Mouse (Mus musculus): ENCODE results near the gene Sipa1l2. TPM values are rescaled to one million over a fixed set of nuclear protein-coding genes. Genes with fewer than 3 reads are reported as not detected.

Gene Sipa1l2
- polyA plus RNA-seq, 1 experiment = 19.6 TPM

- Histone ChIP-seq H3K27me3 (ENCODE audit: control insufficient read depth, insufficient read depth, low read length) (no peaks in the 10 kb centered on the region), H3K4me3 (ENCODE audit: control insufficient read depth, low read depth, low read length) (no peak overlapping the region), H3K4me1 (ENCODE audit: control insufficient read depth, insufficient read depth, low read length) (peaks cover 3% of the 10 kb centered on the region; the same call in 1 of the 2 replicates), H3K27ac (ENCODE audit: control insufficient read depth, insufficient read depth, low read depth, low read length) (no peak overlapping the region), H3K36me3 (ENCODE audit: control insufficient read depth, insufficient read depth, low read length) (no peaks in the 10 kb centered on the region)
- TF ChIP-seq POLR2A (IDR thresholded peaks at IDR 0.05; ENCODE audit: control insufficient read depth, low read depth, low read length) (no peak), CTCF (IDR thresholded peaks at IDR 0.05; ENCODE audit: control insufficient read depth, insufficient read depth, insufficient replicate concordance, low read depth, low read length) (no peak)
These were observed 37.4 kb downstream of the Sipa1l2 start for GRCm38 (mm10) chr8:125532177-125532576.

- TF ChIP-seq CTCF (IDR thresholded peaks at IDR 0.05; ENCODE audit: control insufficient read depth, insufficient read depth, insufficient replicate concordance, low read depth, low read length) = no peak
- no peak for TF ChIP-seq POLR2A (IDR thresholded peaks at IDR 0.05; ENCODE audit: control insufficient read depth, low read depth, low read length)
- H3K4me1 ChIP-seq (ENCODE audit: control insufficient read depth, insufficient read depth, low read length) = peaks cover 3% of the 10 kb centered on the region; the same call in 1 of the 2 replicates
- H3K27ac ChIP-seq (ENCODE audit: control insufficient read depth, insufficient read depth, low read depth, low read length) = no peak overlapping the region
- no peak overlapping the region for H3K4me3 ChIP-seq (ENCODE audit: control insufficient read depth, low read depth, low read length)
- no peaks in the 10 kb centered on the region for H3K36me3 ChIP-seq (ENCODE audit: control insufficient read depth, insufficient read depth, low read length)
- H3K27me3 ChIP-seq (ENCODE audit: control insufficient read depth, insufficient read depth, low read length) = no peaks in the 10 kb centered on the region
These were observed 38.0 kb downstream of the Sipa1l2 start for GRCm38 (mm10) chr8:125531640-125532039.

- TF ChIP-seq POLR2A (IDR thresholded peaks at IDR 0.05; ENCODE audit: control insufficient read depth, low read depth, low read length) (no peak), CTCF (IDR thresholded peaks at IDR 0.05; ENCODE audit: control insufficient read depth, insufficient read depth, insufficient replicate concordance, low read depth, low read length) (no peak)
These were observed 38.5 kb downstream of the Sipa1l2 start for GRCm38 (mm10) chr8:125531088-125531438.

GRCm38 (mm10) chr8:125530187-125531087 lies 39.2 kb downstream of the Sipa1l2 start:
- Histone ChIP-seq H3K36me3 (ENCODE audit: control insufficient read depth, insufficient read depth, low read length) (no peaks in the 10 kb centered on the region), H3K4me3 (ENCODE audit: control insufficient read depth, low read depth, low read length) (no peak overlapping the region), H3K4me1 (ENCODE audit: control insufficient read depth, insufficient read depth, low read length) (peaks cover 3% of the 10 kb centered on the region; the same call in 1 of the 2 replicates), H3K27me3 (ENCODE audit: control insufficient read depth, insufficient read depth, low read length) (no peaks in the 10 kb centered on the region), H3K27ac (ENCODE audit: control insufficient read depth, insufficient read depth, low read depth, low read length) (no peak overlapping the region)
- TF ChIP-seq CTCF (IDR thresholded peaks at IDR 0.05; ENCODE audit: control insufficient read depth, insufficient read depth, insufficient replicate concordance, low read depth, low read length) (no peak), POLR2A (IDR thresholded peaks at IDR 0.05; ENCODE audit: control insufficient read depth, low read depth, low read length) (no peak)

More at GRCm38 (mm10) chr8:125531088-125531438, 38.5 kb downstream of the Sipa1l2 start:
- no peak overlapping the region for H3K27ac ChIP-seq (ENCODE audit: control insufficient read depth, insufficient read depth, low read depth, low read length)
- no peaks in the 10 kb centered on the region for H3K27me3 ChIP-seq (ENCODE audit: control insufficient read depth, insufficient read depth, low read length)
- no peaks in the 10 kb centered on the region for H3K36me3 ChIP-seq (ENCODE audit: control insufficient read depth, insufficient read depth, low read length)
- H3K4me1 ChIP-seq (ENCODE audit: control insufficient read depth, insufficient read depth, low read length) = peaks cover 3% of the 10 kb centered on the region; the same call in 1 of the 2 replicates
- no peak overlapping the region for H3K4me3 ChIP-seq (ENCODE audit: control insufficient read depth, low read depth, low read length)

GRCm38 (mm10) chr8:125529019-125529418 lies 40.6 kb downstream of the Sipa1l2 start:
- Histone ChIP-seq H3K27ac (ENCODE audit: control insufficient read depth, insufficient read depth, low read depth, low read length) (no peak overlapping the region), H3K4me3 (ENCODE audit: control insufficient read depth, low read depth, low read length) (no peak overlapping the region), H3K4me1 (ENCODE audit: control insufficient read depth, insufficient read depth, low read length) (peaks cover 3% of the 10 kb centered on the region; the same call in 1 of the 2 replicates), H3K36me3 (ENCODE audit: control insufficient read depth, insufficient read depth, low read length) (no peaks in the 10 kb centered on the region), H3K27me3 (ENCODE audit: control insufficient read depth, insufficient read depth, low read length) (no peaks in the 10 kb centered on the region)
- TF ChIP-seq CTCF (IDR thresholded peaks at IDR 0.05; ENCODE audit: control insufficient read depth, insufficient read depth, insufficient replicate concordance, low read depth, low read length) (no peak), POLR2A (IDR thresholded peaks at IDR 0.05; ENCODE audit: control insufficient read depth, low read depth, low read length) (no peak)

GRCm38 (mm10) chr8:125527941-125528340 lies 41.7 kb downstream of the Sipa1l2 start:
- Histone ChIP-seq H3K4me1 (ENCODE audit: control insufficient read depth, insufficient read depth, low read length) (peaks cover 2% of the 10 kb centered on the region; the same call in 1 of the 2 replicates), H3K27me3 (ENCODE audit: control insufficient read depth, insufficient read depth, low read length) (no peaks in the 10 kb centered on the region), H3K4me3 (ENCODE audit: control insufficient read depth, low read depth, low read length) (no peak overlapping the region), H3K36me3 (ENCODE audit: control insufficient read depth, insufficient read depth, low read length) (no peaks in the 10 kb centered on the region), H3K27ac (ENCODE audit: control insufficient read depth, insufficient read depth, low read depth, low read length) (no peak overlapping the region)
- no peak for TF ChIP-seq CTCF (IDR thresholded peaks at IDR 0.05; ENCODE audit: control insufficient read depth, insufficient read depth, insufficient replicate concordance, low read depth, low read length)
- TF ChIP-seq POLR2A (IDR thresholded peaks at IDR 0.05; ENCODE audit: control insufficient read depth, low read depth, low read length) = no peak

GRCm38 (mm10) chr8:125526999-125527398 lies 42.6 kb downstream of the Sipa1l2 start:
- H3K4me3 ChIP-seq (ENCODE audit: control insufficient read depth, low read depth, low read length) = no peak overlapping the region
- no peak for TF ChIP-seq CTCF (IDR thresholded peaks at IDR 0.05; ENCODE audit: control insufficient read depth, insufficient read depth, insufficient replicate concordance, low read depth, low read length)
- TF ChIP-seq POLR2A (IDR thresholded peaks at IDR 0.05; ENCODE audit: control insufficient read depth, low read depth, low read length) = no peak
- H3K27me3 ChIP-seq (ENCODE audit: control insufficient read depth, insufficient read depth, low read length) = no peaks in the 10 kb centered on the region
- no peaks in the 10 kb centered on the region for H3K4me1 ChIP-seq (ENCODE audit: control insufficient read depth, insufficient read depth, low read length)
- no peaks in the 10 kb centered on the region for H3K36me3 ChIP-seq (ENCODE audit: control insufficient read depth, insufficient read depth, low read length)
- H3K27ac ChIP-seq (ENCODE audit: control insufficient read depth, insufficient read depth, low read depth, low read length) = no peak overlapping the region
